Mouse (Mus musculus) CH12.LX (cell line): ENCODE results near the gene Lrrc31.

ENCODE experiments used
- JUN ChIP-seq: IDR thresholded peaks from 2 replicates; pipeline ENCODE4 v1.6.1; 2011; ENCODE audit warnings: low read depth, mild to moderate bottlenecking, low read length, improper control_type of control experiment, moderate library complexity; ENCODE audit not compliant: insufficient read depth
- MEF2A ChIP-seq: IDR thresholded peaks from 2 replicates; pipeline ENCODE4 v1.6.1; 2014; ENCODE audit warnings: low read depth, mild to moderate bottlenecking, inconsistent platforms, low read length, improper control_type of control experiment, borderline replicate concordance
- MXI1 ChIP-seq: IDR thresholded peaks from 2 replicates; pipeline ENCODE4 v1.6.1; 2011; ENCODE audit warnings: mild to moderate bottlenecking, low read depth, low read length, improper control_type of control experiment
- PAX5 ChIP-seq: IDR thresholded peaks from 2 replicates; pipeline ENCODE4 v1.6.1; 2012; ENCODE audit warnings: low read length, inconsistent platforms, mixed read lengths
- POLR2A ChIP-seq: IDR thresholded peaks from 2 replicates; pipeline ENCODE4 v1.6.1; 2011; ENCODE audit warnings: low read depth, mild to moderate bottlenecking, improper control_type of control experiment, low read length
- SIN3A ChIP-seq: IDR thresholded peaks from 2 replicates; pipeline ENCODE4 v1.6.1; 2012; ENCODE audit warnings: low read length, improper control_type of control experiment, inconsistent platforms
- UBTF ChIP-seq: IDR thresholded peaks from 2 replicates; pipeline ENCODE4 v1.6.1; 2012; ENCODE audit warnings: low read depth, mild to moderate bottlenecking, inconsistent platforms, low read length, improper control_type of control experiment, moderate library complexity

- TF ChIP-seq JUN (no peak), POLR2A (no peak), PAX5 (no peak), MXI1 (no peak), MEF2A (no peak), UBTF (no peak), SIN3A (no peak)
These were observed 6.3 kb upstream of the Lrrc31 start for GRCm38 (mm10) chr3:30705977-30706376.
